Mouse (Mus musculus) retina, adult 2 months (tissue): ENCODE measurements around the gene Pum1.

Source experiments
- DNase-seq: peaks from one replicate; pipeline ENCODE4 v3.0.0-alpha.2; 2012; ENCODE audit warnings: low read depth, low spot score

The Pum1 gene

GRCm38 (mm10) chr4:130814742-130815330 is 151.7 kb downstream of the Pum1 start:
- no peak for DNase-seq

DNA sequence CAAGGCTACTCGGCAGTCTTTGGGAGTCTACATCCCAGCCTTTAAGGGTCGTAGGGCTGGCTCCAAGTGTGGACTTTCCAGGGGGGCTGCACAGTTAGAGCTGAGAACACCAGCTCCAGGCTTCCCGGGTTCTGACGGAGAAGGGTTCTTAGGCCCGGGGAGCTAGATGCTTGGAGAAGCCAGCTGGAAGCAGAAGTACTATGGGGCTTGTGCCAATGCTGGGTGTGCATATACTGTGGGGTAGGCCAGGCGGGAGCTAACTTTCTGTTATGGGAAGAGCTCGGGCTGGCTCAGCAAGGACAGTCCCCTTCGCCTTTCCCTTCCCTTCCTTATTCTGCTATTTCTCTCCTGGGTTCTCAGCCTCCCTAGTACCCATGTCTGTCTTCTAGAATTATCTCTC is 152.7 kb downstream of the Pum1 start:
- no peak for DNase-seq

- no peak for DNase-seq
Measured at GRCm38 (mm10) chr4:130819806-130820205, 156.7 kb downstream of the Pum1 start.

DNA sequence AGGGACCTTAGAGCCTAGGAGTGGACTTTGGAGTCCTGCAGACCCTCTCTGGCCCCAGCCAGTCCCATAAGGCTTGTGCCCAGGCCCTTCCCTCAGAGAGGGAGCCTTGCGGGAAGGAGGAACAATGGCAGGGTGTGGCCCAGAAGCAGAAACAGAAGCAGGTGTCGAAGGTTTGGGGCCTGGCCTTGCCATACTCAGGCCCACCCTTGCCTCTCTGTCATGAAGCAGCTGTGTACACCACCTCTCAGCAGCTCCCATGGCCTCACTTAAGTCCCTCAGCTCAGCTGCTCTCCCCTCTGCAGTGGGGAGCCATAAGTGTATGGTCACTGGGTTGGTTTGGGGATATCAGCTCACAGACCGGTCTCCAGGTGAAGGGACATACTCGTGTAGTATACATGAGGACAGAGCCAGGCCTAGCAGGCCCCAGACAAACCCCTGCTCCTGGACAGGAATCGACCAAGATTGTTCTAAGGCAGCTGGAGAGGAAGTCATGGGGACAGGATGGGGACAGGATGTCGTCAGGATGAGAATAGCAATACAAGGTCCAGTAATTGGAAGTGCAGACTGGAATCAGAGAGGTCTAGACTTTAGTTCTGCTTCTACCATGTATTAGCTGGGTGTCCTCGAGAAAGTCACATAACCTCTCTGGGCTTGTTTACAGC is 157.6 kb downstream of the Pum1 start:
- DNase-seq = no peak

DNA sequence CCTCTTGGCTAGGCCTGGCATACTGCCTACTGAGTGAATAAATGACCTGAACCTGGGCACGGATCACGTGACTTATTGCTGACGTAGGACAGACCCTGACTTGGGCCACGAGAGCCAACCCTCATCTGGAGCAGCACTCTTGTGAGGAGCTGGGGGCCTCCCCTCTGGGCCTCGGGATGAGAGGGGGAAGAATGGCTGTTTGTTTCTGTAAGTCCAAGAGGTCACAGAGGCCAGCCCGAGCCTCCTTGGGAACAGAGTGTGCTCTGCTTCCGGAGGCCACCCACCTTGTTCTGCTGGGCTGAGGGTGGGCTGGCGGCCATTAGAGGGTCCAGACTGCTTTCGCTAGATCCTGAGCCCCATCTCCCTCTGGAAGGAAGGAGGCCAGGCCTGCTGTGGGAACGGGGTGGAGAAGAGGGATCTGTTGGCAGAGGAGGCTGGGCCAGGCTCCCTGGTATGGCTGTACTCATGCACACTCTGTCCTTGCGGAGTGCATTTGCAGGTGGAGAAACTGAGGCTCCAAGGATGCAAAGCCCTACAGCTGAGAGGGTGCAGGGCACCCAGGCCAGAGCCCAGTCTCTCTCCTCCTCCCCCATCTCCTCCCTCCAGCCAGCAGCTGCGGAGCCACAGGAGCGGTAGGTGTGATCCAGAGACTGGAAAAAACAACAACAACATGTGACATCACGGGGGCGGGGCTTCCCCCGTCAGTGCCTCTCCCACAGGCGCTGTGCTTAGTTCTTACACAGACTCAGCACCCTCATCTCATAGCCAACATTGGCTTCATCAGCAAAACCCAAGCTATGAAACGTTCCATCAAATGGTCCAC is 165.9 kb downstream of the Pum1 start:
- DNase-seq = no peak
